Mouse (Mus musculus) c-Kit-positive CD71-negative TER-119-negative erythroid progenitor cells, embryonic 14.5 days (primary cell): ENCODE measurements around the gene Evx2.
A peak's percentile ranks its signal among the peaks of the same experiment; 100 is the strongest.

Source experiments
- DNase-seq: peaks from one replicate; pipeline ENCODE4 v3.0.0-alpha.2; 2013; ENCODE audit warnings: low read depth

Evx2 gene

GRCm38 (mm10) chr2:74620368-74620767 lies 39.0 kb downstream of the Evx2 start:
- no peak for DNase-seq

GRCm38 (mm10) chr2:74619676-74620246 lies 39.6 kb downstream of the Evx2 start:
- DNase-seq, result no peak

- DNase-seq, result no peak
Observed at GRCm38 (mm10) chr2:74617706-74618105, 41.7 kb downstream of the Evx2 start.

- DNase-seq, result no peak
Observed at GRCm38 (mm10) chr2:74611406-74611805, 48.0 kb downstream of the Evx2 start.

GRCm38 (mm10) chr2:74609350-74609749 lies 50.0 kb downstream of the Evx2 start:
- no peak for DNase-seq

GRCm38 (mm10) chr2:74606087-74606760 lies 53.1 kb downstream of the Evx2 start:
- DNase-seq, result peak; percentile 44

GRCm38 (mm10) chr2:74604011-74604410 lies 55.3 kb downstream of the Evx2 start:
- no peak for DNase-seq
